Mouse (Mus musculus) lung, embryonic 16.5 days (tissue): ENCODE results near the gene Galnt18. TPM values are rescaled to one million over a fixed set of nuclear protein-coding genes. Genes with fewer than 3 reads are reported as not detected.
A peak's percentile ranks its signal among the peaks of the same experiment; 100 is the strongest.

ENCODE experiments used
- ATAC-seq: fragments of 200-750 bp; cut with Nextera tagmentation; 2 replicates; pipeline ENCODE4 v1.8.0; 2017; ENCODE audit warnings: low read depth, mild to moderate bottlenecking, moderate library complexity
- H3K27ac ChIP-seq: fragments of 300-500 bp; sonication (generic); 2 replicates; pipeline ENCODE4 v1.5.1; 2014; ENCODE audit warnings: mild to moderate bottlenecking, control low read depth, low read length
- H3K27me3 ChIP-seq: fragments of 300-500 bp; sonication (generic); 2 replicates; pipeline ENCODE4 v1.6.1; 2014; ENCODE audit warnings: low read depth, low read length, mixed read lengths; ENCODE audit not compliant: control insufficient read depth, insufficient read depth
- H3K36me3 ChIP-seq: fragments of 300-500 bp; sonication (generic); 2 replicates; pipeline ENCODE4 v1.6.1; 2014; ENCODE audit warnings: low read length; ENCODE audit not compliant: control insufficient read depth, insufficient read depth
- H3K4me1 ChIP-seq: fragments of 300-500 bp; sonication (generic); replicated peaks from 2 replicates; pipeline ENCODE4 v1.6.1; 2014; ENCODE audit warnings: low read length, mixed read lengths; ENCODE audit not compliant: control insufficient read depth, insufficient read depth
- H3K4me2 ChIP-seq: fragments of 300-500 bp; sonication (generic); 2 replicates; pipeline ENCODE4 v1.6.1; 2014; ENCODE audit warnings: low read depth, low read length, control low read depth
- H3K4me3 ChIP-seq: fragments of 300-500 bp; sonication (generic); 2 replicates; pipeline ENCODE4 v1.5.1; 2014; ENCODE audit warnings: mild to moderate bottlenecking, low read length, control low read depth
- H3K9ac ChIP-seq: fragments of 300-500 bp; sonication (generic); 2 replicates; pipeline ENCODE4 v1.6.1; 2014; ENCODE audit warnings: low read length, control low read depth
- H3K9me3 ChIP-seq: fragments of 300-500 bp; sonication (generic); 2 replicates; pipeline ENCODE4 v1.6.1; 2016; ENCODE audit warnings: low read length; ENCODE audit not compliant: control insufficient read depth
- WGBS: fragments of 180-500 bp; shearing (Covaris S2); extraction: QIAGEN DNeasy Blood & Tissue Kit; methylation state at CpG from one replicate; pipeline ENCODE4 v1.1.7; 2014; 5-methylcytosine and 5-hydroxymethylcytosine counted together
- polyA plus RNA-seq: library from polyadenylated mRNA; unstranded; fragments of >200 nt; fragmentation: Nextera tagmentation; extraction: Ambion mirVana; gene quantifications from 2 replicates; pipeline ENCODE4 v1.2.1, GENCODE M21; 2015

Galnt18 gene
- polyA plus RNA-seq, 1 experiment from 2014 or later, result 48.0 TPM

GRCm38 (mm10) chr7:111467715-111468114 is 312.1 kb downstream of the Galnt18 start:
- Histone ChIP-seq H3K9ac (no peak overlapping the region), H3K27ac (no peak overlapping the region), H3K36me3 (no peaks in the 10 kb centered on the region), H3K27me3 (no peaks in the 10 kb centered on the region), H3K4me3 (no peak overlapping the region), H3K9me3 (no peaks in the 10 kb centered on the region), H3K4me1 (no peaks in the 10 kb centered on the region), H3K4me2 (no peak overlapping the region)
- 67% methylated on average over 5 of the region's 5 CpGs for WGBS
- no peak for ATAC-seq

- Histone ChIP-seq H3K9ac (no peak overlapping the region), H3K36me3 (no peaks in the 10 kb centered on the region), H3K27ac (no peak overlapping the region), H3K4me3 (no peak overlapping the region), H3K4me2 (no peak overlapping the region), H3K27me3 (no peaks in the 10 kb centered on the region), H3K9me3 (no peaks in the 10 kb centered on the region), H3K4me1 (no peaks in the 10 kb centered on the region)
- 79% methylated on average over 1 of the region's 1 CpGs for WGBS
- ATAC-seq, result no peak
Observed at GRCm38 (mm10) chr7:111466720-111467119, 313.1 kb downstream of the Galnt18 start.

- H3K4me2 ChIP-seq, result no peak overlapping the region
- H3K4me3 ChIP-seq, result no peak overlapping the region
- H3K27me3 ChIP-seq, result no peaks in the 10 kb centered on the region
- H3K9ac ChIP-seq, result no peak overlapping the region
- WGBS, result 55% methylated on average over 3 of the region's 3 CpGs
- no peak overlapping the region for H3K27ac ChIP-seq
- no peaks in the 10 kb centered on the region for H3K9me3 ChIP-seq
- no peaks in the 10 kb centered on the region for H3K36me3 ChIP-seq
- ATAC-seq, result no peak
- H3K4me1 ChIP-seq, result no peaks in the 10 kb centered on the region
Observed at GRCm38 (mm10) chr7:111466121-111466520, 313.7 kb downstream of the Galnt18 start.

- H3K27me3 ChIP-seq, result no peaks in the 10 kb centered on the region
- H3K4me3 ChIP-seq, result no peak overlapping the region
- no peaks in the 10 kb centered on the region for H3K9me3 ChIP-seq
- WGBS, result 85% methylated on average over 4 of the region's 4 CpGs
- no peak overlapping the region for H3K9ac ChIP-seq
- H3K36me3 ChIP-seq, result no peaks in the 10 kb centered on the region
- H3K4me2 ChIP-seq, result no peak overlapping the region
- H3K4me1 ChIP-seq, result no peaks in the 10 kb centered on the region
- ATAC-seq, result no peak
- H3K27ac ChIP-seq, result no peak overlapping the region
Observed at GRCm38 (mm10) chr7:111459716-111460115, 320.1 kb downstream of the Galnt18 start.

- 71% methylated on average over 3 of the region's 3 CpGs for WGBS
- H3K4me1 ChIP-seq, result peaks cover 5% of the 10 kb centered on the region
- no peaks in the 10 kb centered on the region for H3K27me3 ChIP-seq
- H3K4me3 ChIP-seq, result no peak overlapping the region
- no peak for ATAC-seq
- H3K27ac ChIP-seq, result no peak overlapping the region
- H3K9me3 ChIP-seq, result no peaks in the 10 kb centered on the region
- no peaks in the 10 kb centered on the region for H3K36me3 ChIP-seq
- no peak overlapping the region for H3K4me2 ChIP-seq
- H3K9ac ChIP-seq, result no peak overlapping the region
Observed at GRCm38 (mm10) chr7:111456007-111456406, 323.8 kb downstream of the Galnt18 start.

GRCm38 (mm10) chr7:111455541-111455940 is 324.2 kb downstream of the Galnt18 start:
- Histone ChIP-seq H3K36me3 (no peaks in the 10 kb centered on the region), H3K4me2 (no peak overlapping the region), H3K27ac (no peak overlapping the region), H3K9ac (no peak overlapping the region), H3K9me3 (no peaks in the 10 kb centered on the region), H3K27me3 (no peaks in the 10 kb centered on the region), H3K4me1 (peaks cover 8% of the 10 kb centered on the region), H3K4me3 (no peak overlapping the region)
- ATAC-seq, result no peak
- WGBS, result 89% methylated on average over 4 of the region's 4 CpGs

GRCm38 (mm10) chr7:111452000-111452399 is 327.8 kb downstream of the Galnt18 start:
- peaks cover 8% of the 10 kb centered on the region for H3K4me1 ChIP-seq
- no peaks in the 10 kb centered on the region for H3K9me3 ChIP-seq
- no peaks in the 10 kb centered on the region for H3K36me3 ChIP-seq
- no peak overlapping the region for H3K9ac ChIP-seq
- no peak overlapping the region for H3K4me3 ChIP-seq
- no peaks in the 10 kb centered on the region for H3K27me3 ChIP-seq
- H3K4me2 ChIP-seq, result no peak overlapping the region
- 24% methylated on average over 1 of the region's 1 CpGs for WGBS
- peak; percentile 78 for ATAC-seq
- H3K27ac ChIP-seq, result no peak overlapping the region

- no peak overlapping the region for H3K27ac ChIP-seq
- H3K4me1 ChIP-seq, result peaks cover 8% of the 10 kb centered on the region
- ATAC-seq, result no peak
- H3K4me2 ChIP-seq, result no peak overlapping the region
- no peaks in the 10 kb centered on the region for H3K27me3 ChIP-seq
- H3K9me3 ChIP-seq, result no peaks in the 10 kb centered on the region
- no peak overlapping the region for H3K4me3 ChIP-seq
- no peak overlapping the region for H3K9ac ChIP-seq
- WGBS, result 44% methylated on average over 6 of the region's 6 CpGs
- H3K36me3 ChIP-seq, result no peaks in the 10 kb centered on the region
Observed at GRCm38 (mm10) chr7:111450286-111451095, 329.3 kb downstream of the Galnt18 start.

GRCm38 (mm10) chr7:111433173-111433572 is 346.6 kb downstream of the Galnt18 start:
- Histone ChIP-seq H3K4me2 (no peak overlapping the region), H3K9me3 (no peaks in the 10 kb centered on the region), H3K36me3 (no peaks in the 10 kb centered on the region), H3K27ac (no peak overlapping the region), H3K27me3 (no peaks in the 10 kb centered on the region), H3K4me3 (no peak overlapping the region), H3K9ac (no peak overlapping the region), H3K4me1 (no peaks in the 10 kb centered on the region)
- WGBS, result 45% methylated on average over 2 of the region's 2 CpGs
- ATAC-seq, result no peak
